Mouse (Mus musculus) inflammation-experienced regulatory T-cells, adult 6 months (primary cell): ENCODE results near the gene Slc5a4b. TPM values are rescaled to one million over a fixed set of nuclear protein-coding genes. Genes with fewer than 3 reads are reported as not detected.

ENCODE experiments used
- ATAC-seq: one replicate; pipeline ENCODE4 v1.8.0; 2017
- polyA plus RNA-seq, 3 experiments: library from polyadenylated mRNA; unstranded; fragments of 100-300 nt; shearing (Covaris generic); gene quantifications; one replicate each; pipeline ENCODE4 v1.2.1; 2017

Slc5a4b gene
- polyA plus RNA-seq, 3 experiments from 2014 or later: not detected

- no peak for ATAC-seq
Observed at GRCm38 (mm10) chr10:76035277-76035676, 75.5 kb downstream of the Slc5a4b start.

- ATAC-seq: peak; percentile 18
Observed at GRCm38 (mm10) chr10:76034001-76034600, 76.7 kb downstream of the Slc5a4b start.

GRCm38 (mm10) chr10:76033119-76033455, 77.7 kb downstream of the Slc5a4b start:
- ATAC-seq: peak; percentile 9

- ATAC-seq: peak; percentile 90
Observed at GRCm38 (mm10) chr10:76032402-76033118, 78.2 kb downstream of the Slc5a4b start, which contains the start of gene Zfp280b. Gene Zfp280b (plus strand): TSS chr10:76032650.

- ATAC-seq: no peak
Observed at GRCm38 (mm10) chr10:76031511-76032401, 79.0 kb downstream of the Slc5a4b start.

GRCm38 (mm10) chr10:76030496-76030895, 80.3 kb downstream of the Slc5a4b start:
- ATAC-seq: no peak

GRCm38 (mm10) chr10:76029276-76029675, 81.5 kb downstream of the Slc5a4b start:
- no peak for ATAC-seq

GRCm38 (mm10) chr10:76028396-76028795, 82.4 kb downstream of the Slc5a4b start:
- ATAC-seq: no peak

- ATAC-seq: no peak
Observed at GRCm38 (mm10) chr10:76028016-76028366, 82.8 kb downstream of the Slc5a4b start.

- no peak for ATAC-seq
Observed at GRCm38 (mm10) chr10:76027127-76028015, 83.4 kb downstream of the Slc5a4b start.

GRCm38 (mm10) chr10:76025470-76026190, 85.1 kb downstream of the Slc5a4b start:
- ATAC-seq: no peak

- no peak for ATAC-seq
Observed at GRCm38 (mm10) chr10:76023921-76024320, 86.8 kb downstream of the Slc5a4b start.

GRCm38 (mm10) chr10:76021728-76022127, 89.0 kb downstream of the Slc5a4b start:
- no peak for ATAC-seq

- no peak for ATAC-seq
Observed at GRCm38 (mm10) chr10:76016886-76017285, 93.9 kb downstream of the Slc5a4b start.

- ATAC-seq: no peak
Observed at GRCm38 (mm10) chr10:76012922-76013321, 97.8 kb downstream of the Slc5a4b start.

GRCm38 (mm10) chr10:76009812-76010211, 100.9 kb downstream of the Slc5a4b start:
- no peak for ATAC-seq

Other genes with a start within 250 kb of the Slc5a4b start
- gene Derl3, start 217.5 kb downstream of the Slc5a4b start, polyA plus RNA-seq: 1 to 10 TPM in 1 of 3 experiments, under 1 TPM in 2; 0.39 to 3.3 (median 0.73) TPM
- gene Smarcb1, start 189.3 kb downstream of the Slc5a4b start, polyA plus RNA-seq: 100 to 1,000 TPM in 2 of 3 experiments, 10 to 100 TPM in 1; 89.2 to 126 (median 106) TPM
- 10 to 100 TPM in 2 of 3 experiments, 1 to 10 TPM in 1; 5.3 to 15.4 (median 11.3) TPM for gene Chchd10, start 177.8 kb downstream of the Slc5a4b start, polyA plus RNA-seq
- 1 to 10 TPM in 2 of 3 experiments, under 1 TPM in 1; 0.91 to 7.7 (median 4.4) TPM for gene Mmp11, start 174.5 kb downstream of the Slc5a4b start, polyA plus RNA-seq
- not detected for gene Gm867, start 170.3 kb downstream of the Slc5a4b start, polyA plus RNA-seq
- under 1 TPM in 1 of 3 experiments, not detected in 2; 0.99 TPM for gene Vpreb3, start 167.9 kb downstream of the Slc5a4b start, polyA plus RNA-seq
- 1 to 10 TPM in 1 of 3 experiments, under 1 TPM in 2; 0.30 to 1.7 (median 0.58) TPM for gene Gm5134, start 156.4 kb downstream of the Slc5a4b start, polyA plus RNA-seq
- gene Zfp280b, start 78.3 kb downstream of the Slc5a4b start, polyA plus RNA-seq: 10 to 100 TPM in 1 of 3 experiments, 1 to 10 TPM in 2; 9.6 to 10.3 (median 9.9) TPM
- gene Slc5a4a, start 36.5 kb upstream of the Slc5a4b start, polyA plus RNA-seq: not detected
- 10 to 100 TPM; 19.2 to 41.4 (median 37.6) TPM for gene Prmt2, start 126.9 kb upstream of the Slc5a4b start, polyA plus RNA-seq
- not detected for gene S100b, start 142.9 kb upstream of the Slc5a4b start, polyA plus RNA-seq
- 1 to 10 TPM; 1.4 to 2.3 (median 1.7) TPM for gene Dip2a, start 234.3 kb upstream of the Slc5a4b start, polyA plus RNA-seq